Mouse (Mus musculus): ENCODE results near the gene Atp8b4. TPM values are rescaled to one million over a fixed set of nuclear protein-coding genes. Genes with fewer than 3 reads are reported as not detected.

The Atp8b4 gene
- polyA plus RNA-seq, 1 experiment from 2014 or later, result 2.1 TPM

DNA sequence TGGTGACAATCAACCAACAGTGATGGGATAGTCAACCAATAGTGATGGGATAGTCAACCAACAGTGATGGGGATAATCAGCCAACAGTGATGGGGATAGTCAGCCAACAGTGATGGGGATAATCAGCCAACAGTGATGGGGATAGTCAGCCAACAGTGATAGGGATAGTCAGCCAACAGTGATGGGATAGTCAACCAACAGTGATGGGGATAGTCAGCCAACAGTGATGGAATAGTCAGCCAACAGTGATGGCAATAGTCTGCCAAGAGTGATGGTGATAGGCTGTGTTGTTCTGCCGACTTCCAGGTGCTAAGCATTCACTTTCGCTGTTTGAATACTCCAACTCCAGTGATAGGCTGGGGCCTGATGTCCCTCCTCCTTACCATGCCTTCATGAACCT is 79.6 kb downstream of the Atp8b4 start:
- 89% methylated on average over 2 of the region's 2 CpGs for WGBS
- H3K27me3 ChIP-seq (ENCODE audit: control insufficient read depth, insufficient read depth, low read length), result no peaks in the 10 kb centered on the region
- H3K9me3 ChIP-seq (replicated peaks; ENCODE audit: control insufficient read depth, low read length), result no peaks in the 10 kb centered on the region
- H3K9ac ChIP-seq (replicated peaks; ENCODE audit: low read length), result no peak overlapping the region
- no peak overlapping the region for H3K27ac ChIP-seq (replicated peaks; ENCODE audit: low read depth, low read length)
- no peak overlapping the region for H3K4me2 ChIP-seq (ENCODE audit: low read depth, low read length)
- no peak for DNase-seq (ENCODE audit: low spot score)
- no peaks in the 10 kb centered on the region for H3K4me1 ChIP-seq (ENCODE audit: control insufficient read depth, insufficient read depth, low read length)
- H3K4me3 ChIP-seq (ENCODE audit: low read depth, low read length), result no peak overlapping the region
- no peaks in the 10 kb centered on the region for H3K36me3 ChIP-seq (replicated peaks; ENCODE audit: control insufficient read depth, insufficient read depth, low read depth, low read length)
- ATAC-seq (replicated peaks; ENCODE audit: insufficient number of reproducible peaks, low FRiP score, low TSS enrichment, low read depth), result no peak

GRCm38 (mm10) chr2:126418916-126419315 is 81.6 kb downstream of the Atp8b4 start:
- Histone ChIP-seq H3K9ac (replicated peaks; ENCODE audit: low read length) (no peak overlapping the region), H3K4me3 (ENCODE audit: low read depth, low read length) (no peak overlapping the region), H3K9me3 (replicated peaks; ENCODE audit: control insufficient read depth, low read length) (no peaks in the 10 kb centered on the region), H3K4me1 (ENCODE audit: control insufficient read depth, insufficient read depth, low read length) (no peaks in the 10 kb centered on the region), H3K36me3 (replicated peaks; ENCODE audit: control insufficient read depth, insufficient read depth, low read depth, low read length) (no peaks in the 10 kb centered on the region), H3K27me3 (ENCODE audit: control insufficient read depth, insufficient read depth, low read length) (no peaks in the 10 kb centered on the region), H3K27ac (replicated peaks; ENCODE audit: low read depth, low read length) (no peak overlapping the region), H3K4me2 (ENCODE audit: low read depth, low read length) (no peak overlapping the region)
- DNase-seq (ENCODE audit: low spot score) (no peak), ATAC-seq (replicated peaks; ENCODE audit: insufficient number of reproducible peaks, low FRiP score, low TSS enrichment, low read depth) (no peak)
- WGBS, result 91% methylated on average over 3 of the region's 3 CpGs

DNA sequence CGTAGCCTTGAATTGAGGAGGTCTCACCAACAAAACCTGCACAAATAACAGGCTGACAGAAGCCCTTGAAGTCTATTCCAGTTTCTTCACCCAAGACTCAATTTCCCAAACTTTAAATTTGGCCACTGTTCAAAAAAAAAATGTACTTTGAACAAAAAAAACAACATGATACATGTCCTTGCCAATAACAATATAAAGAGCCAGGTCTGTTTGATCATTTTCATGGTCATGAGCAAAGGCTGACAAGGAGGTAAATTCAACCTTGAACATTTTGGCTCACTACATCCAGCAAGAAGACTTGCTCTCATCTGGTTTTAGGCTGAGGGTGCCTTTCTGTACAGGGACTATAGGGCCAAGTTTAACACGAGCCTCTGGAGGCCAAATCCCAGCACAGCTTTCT is 83.7 kb downstream of the Atp8b4 start:
- Histone ChIP-seq H3K4me3 (ENCODE audit: low read depth, low read length) (no peak overlapping the region), H3K27me3 (ENCODE audit: control insufficient read depth, insufficient read depth, low read length) (no peaks in the 10 kb centered on the region), H3K4me1 (ENCODE audit: control insufficient read depth, insufficient read depth, low read length) (no peaks in the 10 kb centered on the region), H3K9me3 (replicated peaks; ENCODE audit: control insufficient read depth, low read length) (no peaks in the 10 kb centered on the region), H3K9ac (replicated peaks; ENCODE audit: low read length) (no peak overlapping the region), H3K4me2 (ENCODE audit: low read depth, low read length) (no peak overlapping the region), H3K27ac (replicated peaks; ENCODE audit: low read depth, low read length) (no peak overlapping the region), H3K36me3 (replicated peaks; ENCODE audit: control insufficient read depth, insufficient read depth, low read depth, low read length) (no peaks in the 10 kb centered on the region)
- ATAC-seq (replicated peaks; ENCODE audit: insufficient number of reproducible peaks, low FRiP score, low TSS enrichment, low read depth) (no peak), DNase-seq (ENCODE audit: low spot score) (no peak)
- WGBS, result 80% methylated on average over 2 of the region's 2 CpGs

GRCm38 (mm10) chr2:126415981-126416380 is 84.5 kb downstream of the Atp8b4 start:
- DNase-seq (ENCODE audit: low spot score) (no peak), ATAC-seq (replicated peaks; ENCODE audit: insufficient number of reproducible peaks, low FRiP score, low TSS enrichment, low read depth) (no peak)
- Histone ChIP-seq H3K9me3 (replicated peaks; ENCODE audit: control insufficient read depth, low read length) (no peaks in the 10 kb centered on the region), H3K9ac (replicated peaks; ENCODE audit: low read length) (no peak overlapping the region), H3K4me1 (ENCODE audit: control insufficient read depth, insufficient read depth, low read length) (no peaks in the 10 kb centered on the region), H3K27me3 (ENCODE audit: control insufficient read depth, insufficient read depth, low read length) (no peaks in the 10 kb centered on the region), H3K4me3 (ENCODE audit: low read depth, low read length) (no peak overlapping the region), H3K27ac (replicated peaks; ENCODE audit: low read depth, low read length) (no peak overlapping the region), H3K4me2 (ENCODE audit: low read depth, low read length) (no peak overlapping the region), H3K36me3 (replicated peaks; ENCODE audit: control insufficient read depth, insufficient read depth, low read depth, low read length) (no peaks in the 10 kb centered on the region)
- 73% methylated on average over 4 of the region's 4 CpGs for WGBS

DNA sequence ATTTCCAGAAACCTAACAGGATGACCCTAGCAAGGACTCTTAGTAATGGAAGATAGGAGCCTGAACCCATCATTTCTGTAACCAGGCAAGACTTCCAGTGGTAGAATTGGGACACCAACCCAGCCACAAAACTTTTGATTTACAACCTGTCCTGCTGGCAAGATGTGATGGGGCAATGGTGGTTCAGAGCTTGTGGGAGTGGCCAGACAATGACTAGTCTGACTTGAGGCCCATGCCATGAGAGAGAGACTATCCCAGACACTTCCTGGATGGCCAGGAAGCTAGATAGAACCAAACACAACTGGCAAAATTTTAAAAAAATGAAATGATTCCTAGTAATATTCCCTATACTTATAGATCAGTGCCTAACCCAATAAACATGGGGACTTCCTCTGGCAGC is 87.7 kb downstream of the Atp8b4 start:
- H3K9ac ChIP-seq (replicated peaks; ENCODE audit: low read length), result no peak overlapping the region
- no peak overlapping the region for H3K27ac ChIP-seq (replicated peaks; ENCODE audit: low read depth, low read length)
- no peaks in the 10 kb centered on the region for H3K9me3 ChIP-seq (replicated peaks; ENCODE audit: control insufficient read depth, low read length)
- no peaks in the 10 kb centered on the region for H3K36me3 ChIP-seq (replicated peaks; ENCODE audit: control insufficient read depth, insufficient read depth, low read depth, low read length)
- ATAC-seq (replicated peaks; ENCODE audit: insufficient number of reproducible peaks, low FRiP score, low TSS enrichment, low read depth), result no peak
- no peaks in the 10 kb centered on the region for H3K27me3 ChIP-seq (ENCODE audit: control insufficient read depth, insufficient read depth, low read length)
- no peaks in the 10 kb centered on the region for H3K4me1 ChIP-seq (ENCODE audit: control insufficient read depth, insufficient read depth, low read length)
- no peak for DNase-seq (ENCODE audit: low spot score)
- H3K4me3 ChIP-seq (ENCODE audit: low read depth, low read length), result no peak overlapping the region
- H3K4me2 ChIP-seq (ENCODE audit: low read depth, low read length), result no peak overlapping the region

- Histone ChIP-seq H3K4me1 (ENCODE audit: control insufficient read depth, insufficient read depth, low read length) (no peaks in the 10 kb centered on the region), H3K4me2 (ENCODE audit: low read depth, low read length) (no peak overlapping the region), H3K27ac (replicated peaks; ENCODE audit: low read depth, low read length) (no peak overlapping the region), H3K4me3 (ENCODE audit: low read depth, low read length) (no peak overlapping the region), H3K9ac (replicated peaks; ENCODE audit: low read length) (no peak overlapping the region), H3K36me3 (replicated peaks; ENCODE audit: control insufficient read depth, insufficient read depth, low read depth, low read length) (no peaks in the 10 kb centered on the region), H3K9me3 (replicated peaks; ENCODE audit: control insufficient read depth, low read length) (no peaks in the 10 kb centered on the region), H3K27me3 (ENCODE audit: control insufficient read depth, insufficient read depth, low read length) (no peaks in the 10 kb centered on the region)
- WGBS, result 83% methylated on average over 2 of the region's 2 CpGs
- no peak for ATAC-seq (replicated peaks; ENCODE audit: insufficient number of reproducible peaks, low FRiP score, low TSS enrichment, low read depth)
- no peak for DNase-seq (ENCODE audit: low spot score)
Observed at GRCm38 (mm10) chr2:126399454-126399853, 101.0 kb downstream of the Atp8b4 start.

- no peaks in the 10 kb centered on the region for H3K4me1 ChIP-seq (ENCODE audit: control insufficient read depth, insufficient read depth, low read length)
- no peaks in the 10 kb centered on the region for H3K36me3 ChIP-seq (replicated peaks; ENCODE audit: control insufficient read depth, insufficient read depth, low read depth, low read length)
- H3K4me3 ChIP-seq (ENCODE audit: low read depth, low read length), result no peak overlapping the region
- 63% methylated on average over 2 of the region's 2 CpGs for WGBS
- H3K27ac ChIP-seq (replicated peaks; ENCODE audit: low read depth, low read length), result no peak overlapping the region
- no peaks in the 10 kb centered on the region for H3K27me3 ChIP-seq (ENCODE audit: control insufficient read depth, insufficient read depth, low read length)
- no peak for DNase-seq (ENCODE audit: low spot score)
- no peak overlapping the region for H3K9ac ChIP-seq (replicated peaks; ENCODE audit: low read length)
- no peak overlapping the region for H3K4me2 ChIP-seq (ENCODE audit: low read depth, low read length)
- ATAC-seq (replicated peaks; ENCODE audit: insufficient number of reproducible peaks, low FRiP score, low TSS enrichment, low read depth), result no peak
- H3K9me3 ChIP-seq (replicated peaks; ENCODE audit: control insufficient read depth, low read length), result no peaks in the 10 kb centered on the region
Observed at GRCm38 (mm10) chr2:126399017-126399416, 101.5 kb downstream of the Atp8b4 start.

DNA sequence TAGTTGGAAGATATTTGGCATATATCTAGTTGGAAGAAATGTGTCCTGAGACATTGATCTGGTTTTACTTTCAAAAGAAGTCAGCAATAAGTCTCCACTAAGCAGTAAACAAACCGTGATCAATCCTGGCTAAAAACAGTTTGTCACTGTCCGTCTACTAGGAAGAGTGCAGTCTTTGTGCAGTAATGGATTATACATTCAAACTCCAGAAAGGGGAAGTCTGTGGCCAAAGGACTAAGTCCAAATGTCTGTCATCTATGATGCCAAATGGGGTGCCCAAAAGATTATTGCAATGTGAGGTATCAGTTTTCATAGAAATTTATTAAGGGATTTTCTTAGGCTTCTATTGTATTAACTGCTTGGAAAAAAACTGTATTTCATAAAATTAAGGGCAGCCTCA is 102.3 kb downstream of the Atp8b4 start:
- no peak overlapping the region for H3K27ac ChIP-seq (replicated peaks; ENCODE audit: low read depth, low read length)
- no peak overlapping the region for H3K9ac ChIP-seq (replicated peaks; ENCODE audit: low read length)
- H3K9me3 ChIP-seq (replicated peaks; ENCODE audit: control insufficient read depth, low read length), result no peaks in the 10 kb centered on the region
- no peak overlapping the region for H3K4me2 ChIP-seq (ENCODE audit: low read depth, low read length)
- H3K4me3 ChIP-seq (ENCODE audit: low read depth, low read length), result no peak overlapping the region
- DNase-seq (ENCODE audit: low spot score), result no peak
- no peaks in the 10 kb centered on the region for H3K27me3 ChIP-seq (ENCODE audit: control insufficient read depth, insufficient read depth, low read length)
- H3K4me1 ChIP-seq (ENCODE audit: control insufficient read depth, insufficient read depth, low read length), result no peaks in the 10 kb centered on the region
- ATAC-seq (replicated peaks; ENCODE audit: insufficient number of reproducible peaks, low FRiP score, low TSS enrichment, low read depth), result no peak
- no peaks in the 10 kb centered on the region for H3K36me3 ChIP-seq (replicated peaks; ENCODE audit: control insufficient read depth, insufficient read depth, low read depth, low read length)
- WGBS, result 77% methylated on average over 2 of the region's 2 CpGs

- Histone ChIP-seq H3K4me2 (ENCODE audit: low read depth, low read length) (no peak overlapping the region), H3K27me3 (ENCODE audit: control insufficient read depth, insufficient read depth, low read length) (no peaks in the 10 kb centered on the region), H3K9me3 (replicated peaks; ENCODE audit: control insufficient read depth, low read length) (no peaks in the 10 kb centered on the region), H3K9ac (replicated peaks; ENCODE audit: low read length) (no peak overlapping the region), H3K4me1 (ENCODE audit: control insufficient read depth, insufficient read depth, low read length) (no peaks in the 10 kb centered on the region), H3K4me3 (ENCODE audit: low read depth, low read length) (no peak overlapping the region), H3K27ac (replicated peaks; ENCODE audit: low read depth, low read length) (no peak overlapping the region), H3K36me3 (replicated peaks; ENCODE audit: control insufficient read depth, insufficient read depth, low read depth, low read length) (no peaks in the 10 kb centered on the region)
- DNase-seq (ENCODE audit: low spot score) (no peak), ATAC-seq (replicated peaks; ENCODE audit: insufficient number of reproducible peaks, low FRiP score, low TSS enrichment, low read depth) (no peak)
- WGBS, result 82% methylated on average over 8 of the region's 8 CpGs
Observed at GRCm38 (mm10) chr2:126397513-126397912, 103.0 kb downstream of the Atp8b4 start.
